ENCODE assay signal across 8 mouse cellular contexts in genomic region chr1:135945711-135946110, GRCm38 (mm10). TPM values are rescaled to one million over a fixed set of nuclear protein-coding genes. Genes with fewer than 3 reads are reported as not detected.
DNase-seq lines count a peak whose midpoint lies in the region; ATAC-seq lines count a peak whose summit lies in the region.

No protein-coding gene starts in this region.

- no peak for DNase-seq in frontal cortex, postnatal 10 days (ENCODE audit: low spot score in 2 of 2)
- peak; percentile 74 for DNase-seq in A20 (ENCODE audit: low read depth, low spot score)
- peak; percentile 19 for DNase-seq in adrenal gland, postnatal 25 days
- peak; percentile 55 to 67 for DNase-seq in kidney, postnatal 4 days
- DNase-seq in natural killer cell, adult 2 months (ENCODE audit: low spot score in 2 of 2), result peak; percentile 25 to 37
- peak; percentile 66 for DNase-seq in testis, postnatal 10 days (ENCODE audit: low spot score)

- ATAC-seq in frontal cortex, adult (ENCODE audit: low TSS enrichment), result peak; percentile 33
- 0 out of 2 replicates have a peak, but pooled peaks have one; percentile 21 for ATAC-seq in erythroblast, adult 5-6 weeks (replicated peaks; ENCODE audit: low FRiP score, poor library complexity, severe bottlenecking)

RNA-seq across cellular contexts. Expression of gene Pkp1, which starts 26.7 kb away (rescaled TPM):
- total RNA-seq in adrenal gland, postnatal 25 days (2021), result not detected in 2 replicates
- total RNA-seq in erythroblast, adult 5-6 weeks (2015; ENCODE audit: low replicate concordance), result not detected in 2 replicates
- not detected in 2 replicates for total RNA-seq in erythroblast, adult 5-6 weeks (2017; ENCODE audit: low replicate concordance)

Comparison
In these comparisons a context has a peak if more than half of its experiments do, and no peak if none do; other contexts are left out.
1. DNase-seq: peak in A20 (single experiment), adrenal gland, postnatal 25 days (single experiment), kidney, postnatal 4 days (2 of 2), natural killer cell, adult 2 months (2 of 2) and testis, postnatal 10 days (single experiment); none in frontal cortex, postnatal 10 days (0 of 2).